Mouse (Mus musculus) right cerebral cortex, adult 2 months (tissue): ENCODE results near the gene Dao.
A peak's percentile ranks its signal among the peaks of the same experiment; 100 is the strongest.

Source experiments
- DNase-seq, 2 experiments: peaks; one replicate each; pipeline ENCODE4 v3.0.0; 2021 to 2022; ENCODE audit warnings: low spot score in 2 of 2

The Dao gene

GRCm38 (mm10) chr5:113983541-113983940 lies 20.0 kb upstream of the Dao start:
- no peak for DNase-seq

- no peak for DNase-seq
These were observed 19.3 kb upstream of the Dao start for GRCm38 (mm10) chr5:113984025-113984740.

- DNase-seq: no peak
These were observed 17.8 kb upstream of the Dao start for GRCm38 (mm10) chr5:113985737-113986136.

- DNase-seq: no peak
These were observed 17.1 kb upstream of the Dao start for GRCm38 (mm10) chr5:113986182-113986961.

- DNase-seq: no peak
These were observed 14.0 kb upstream of the Dao start for GRCm38 (mm10) chr5:113989437-113990024.

- DNase-seq: no peak
These were observed 12.9 kb upstream of the Dao start for GRCm38 (mm10) chr5:113990593-113990992.

- no peak for DNase-seq
These were observed 12.4 kb upstream of the Dao start for GRCm38 (mm10) chr5:113991141-113991540.

GRCm38 (mm10) chr5:113992339-113992831 lies 11.1 kb upstream of the Dao start:
- DNase-seq: peak in 1 of 2 experiments; percentile 27

GRCm38 (mm10) chr5:113993031-113993486 lies 10.4 kb upstream of the Dao start:
- DNase-seq: peak; percentile 40 to 42

GRCm38 (mm10) chr5:113993487-113994465 lies 9.7 kb upstream of the Dao start, which contains the start of gene Ssh1:
Gene Ssh1, minus strand, starts transcription at chr5:113993894.
- peak; percentile 79 to 83 for DNase-seq

- no peak for DNase-seq
These were observed 7.0 kb upstream of the Dao start for GRCm38 (mm10) chr5:113996458-113996857.

GRCm38 (mm10) chr5:113999382-113999781 lies 4.1 kb upstream of the Dao start:
- no peak for DNase-seq

- DNase-seq: no peak
These were observed 1.1 kb downstream of the Dao start for GRCm38 (mm10) chr5:114004573-114004972.

GRCm38 (mm10) chr5:114005100-114005499 lies 1.6 kb downstream of the Dao start:
- no peak for DNase-seq

GRCm38 (mm10) chr5:114006974-114007373 lies 3.5 kb downstream of the Dao start:
- DNase-seq: no peak

GRCm38 (mm10) chr5:114007753-114008453 lies 4.4 kb downstream of the Dao start:
- DNase-seq: no peak

GRCm38 (mm10) chr5:114009049-114009448 lies 5.5 kb downstream of the Dao start:
- DNase-seq: no peak

GRCm38 (mm10) chr5:114015121-114015520 lies 11.6 kb downstream of the Dao start:
- no peak for DNase-seq

- no peak for DNase-seq
These were observed 20.9 kb downstream of the Dao start for GRCm38 (mm10) chr5:114024390-114024789.

- DNase-seq: no peak
These were observed 21.4 kb downstream of the Dao start for GRCm38 (mm10) chr5:114024885-114025284.
